Mouse (Mus musculus): ENCODE measurements around the gene Lrrc63. TPM values are rescaled to one million over a fixed set of nuclear protein-coding genes. Genes with fewer than 3 reads are reported as not detected.

Gene Lrrc63
- under 1 TPM; 0.13 to 0.24 TPM for total RNA-seq (2023)

GRCm38 (mm10) chr14:75130501-75131318 lies at the start of gene Lrrc63, which contains the start of gene Lcp1:
TSS of gene Lrrc63 (minus strand) at chr14:75130881.
TSS of gene Lcp1 (plus strand) at chr14:75131101.

Other genes starting within 250 kb of the Lrrc63 start
- 10 to 100 TPM; 26.2 to 28.6 TPM for gene Lrch1, start 183.0 kb downstream of the Lrrc63 start, total RNA-seq (2023)
- 10 to 100 TPM; 20.9 to 23.5 TPM for gene Rubcnl, start 114.9 kb downstream of the Lrrc63 start, total RNA-seq (2023)
- gene Lcp1, start 220 bp upstream of the Lrrc63 start, total RNA-seq (2023) = 1,000 to 10,000 TPM; 1,413 to 1,429 TPM
- not detected for gene Cpb2, start 111.4 kb upstream of the Lrrc63 start, total RNA-seq (2023)
- gene Zc3h13, start 153.5 kb upstream of the Lrrc63 start, total RNA-seq (2023) = 10 to 100 TPM; 26.8 to 35.6 TPM

All from neutrophil, adult 59 days (primary cell).